In the genomic region with DNA sequence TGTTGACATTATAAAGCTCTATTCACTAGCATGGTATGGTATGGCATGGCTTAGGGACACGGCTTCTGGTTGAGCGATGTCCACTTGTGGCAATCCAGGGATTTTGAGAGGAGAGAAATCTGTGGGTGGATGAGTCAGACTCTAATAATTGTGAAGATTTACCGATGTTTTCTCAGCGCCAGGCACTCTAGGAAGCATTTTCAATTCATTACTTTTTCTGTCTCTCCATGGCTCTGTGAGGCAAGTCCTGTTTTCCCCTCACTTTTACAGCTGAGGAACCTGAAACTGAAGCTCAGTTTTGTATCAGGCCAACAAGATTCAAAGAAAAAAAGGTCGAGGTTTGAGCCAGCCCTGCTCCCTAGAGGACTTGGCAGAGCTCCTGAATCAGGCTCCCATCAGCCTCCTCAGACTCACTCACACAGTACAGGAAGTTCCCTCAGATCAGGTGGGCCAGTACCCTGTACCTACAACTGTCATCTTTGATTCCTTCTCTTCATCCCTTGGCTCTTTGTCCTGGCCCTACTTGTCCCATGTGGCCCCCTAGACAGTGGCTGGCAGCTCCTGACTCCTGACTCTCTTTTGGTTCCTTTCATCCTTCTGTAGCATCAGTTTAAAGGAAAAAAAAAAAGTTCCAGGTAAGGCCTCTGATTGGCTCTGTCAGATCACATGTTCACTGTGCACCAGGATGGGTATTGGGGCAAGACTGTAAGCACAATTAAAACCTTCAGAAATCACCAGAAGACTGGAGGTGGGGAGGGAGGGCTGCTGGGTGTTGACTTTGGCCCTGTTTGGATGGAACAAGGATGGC, we compare ENCODE assay signal across 8 mouse cellular contexts. TPM values are rescaled to one million over a fixed set of nuclear protein-coding genes. Genes with fewer than 3 reads are reported as not detected.
DNase-seq lines count a peak whose midpoint lies in the region; TF ChIP-seq lines count a peak whose summit lies in the region.
"Had no signal": no experiment of that assay in that cellular context is flagged by ENCODE, and none has a peak within 500 bp of the region (broad histone marks: within the 10 kb centered on the region; RNA-seq: fewer than 3 reads in every experiment).

No protein-coding gene starts in this region.

- no peak overlapping the region for H3K4me3 ChIP-seq in layer of hippocampus, adult 2 months
- peak overlapping the region; percentile 17 for H3K4me3 ChIP-seq in ES-Bruce4 (ENCODE audit: low read depth, low read length)
- no peak overlapping the region for H3K4me3 ChIP-seq in myocyte

- H3K4me2 ChIP-seq in myocyte (ENCODE audit: low read depth), result peak overlapping the region; percentile 70

- H3K9me3 ChIP-seq in ES-Bruce4 (replicated peaks; ENCODE audit: control insufficient read depth, insufficient read depth, low read length, poor library complexity, severe bottlenecking), result no peaks in the 10 kb centered on the region

- no peak for TF ChIP-seq CTCF in layer of hippocampus, adult 2 months (conservative IDR thresholded peaks at IDR 0.05)
- TF ChIP-seq CTCF in ES-Bruce4 (IDR thresholded peaks at IDR 0.05; ENCODE audit: low read depth, low read length), result no peak

- H3ac ChIP-seq in myocyte (ENCODE audit: control insufficient read depth, insufficient read length), result no peak overlapping the region

- peaks cover 6% of the 10 kb centered on the region for H3K79me2 ChIP-seq in myocyte (ENCODE audit: control insufficient read depth, insufficient read depth)

- H3K9ac ChIP-seq in ES-Bruce4 (ENCODE audit: low read depth, poor library complexity, severe bottlenecking), result no peak overlapping the region

- no peak for DNase-seq in layer of hippocampus, adult 2 months (ENCODE audit: low spot score in 2 of 2)
- no peak for DNase-seq in layer of hippocampus, adult 8-10 months (ENCODE audit: low spot score in 2 of 2)
- peak; percentile 66 for DNase-seq in NIH3T3 (ENCODE audit: low read depth)
- DNase-seq in spleen, adult 18-20 months, result no peak
- no peak for DNase-seq in thymus, postnatal 4 days

- H3K27ac ChIP-seq in layer of hippocampus, adult 2 months, result peak overlapping the region; percentile 18; the same call in 1 of the 2 replicates
- no peak overlapping the region for H3K27ac ChIP-seq in ES-Bruce4 (ENCODE audit: insufficient read depth, low read length)
- H3K27ac ChIP-seq: macrophage had no signal

- TF ChIP-seq EP300 in ES-Bruce4 (IDR thresholded peaks at IDR 0.05; ENCODE audit: insufficient read depth, low read depth, low read length), result no peak

- H3K4me1 ChIP-seq in ES-Bruce4 (ENCODE audit: control insufficient read depth, insufficient read depth, low read length), result peaks cover 9% of the 10 kb centered on the region

- TF ChIP-seq POLR2A in ES-Bruce4 (IDR thresholded peaks at IDR 0.05; ENCODE audit: insufficient read depth, low read length) (no peak), myocyte (IDR thresholded peaks at IDR 0.05; ENCODE audit: insufficient read length, low read depth) (no peak)

- H3K36me3 ChIP-seq in ES-Bruce4 (ENCODE audit: control insufficient read depth, insufficient read depth, low read length, poor library complexity, severe bottlenecking) (no peaks in the 10 kb centered on the region), myocyte (ENCODE audit: control insufficient read depth, insufficient read depth) (no peaks in the 10 kb centered on the region)

- no peaks in the 10 kb centered on the region for H3K27me3 ChIP-seq in ES-Bruce4 (ENCODE audit: control insufficient read depth, insufficient read depth, low read length, poor library complexity, severe bottlenecking)
- H3K27me3 ChIP-seq in myocyte (ENCODE audit: control insufficient read depth, insufficient read depth, insufficient read length), result no peaks in the 10 kb centered on the region

TF ChIP-seq in myocyte, 11 proteins besides CTCF, POLR2A, EP300 and RAD21:
- TF ChIP-seq TCF12 (IDR thresholded peaks at IDR 0.05; ENCODE audit: insufficient read depth, poor library complexity, severe bottlenecking) (no peak), E2F4 (IDR thresholded peaks at IDR 0.05; ENCODE audit: insufficient read depth) (no peak), MYOG (IDR thresholded peaks at IDR 0.05; ENCODE audit: control insufficient read depth in 1 of 3, insufficient read depth in 1 of 3, insufficient read length in 2 of 3, low read depth in 2 of 3) (no peak), USF1 (IDR thresholded peaks at IDR 0.05; ENCODE audit: low read depth) (no peak), SRF (IDR thresholded peaks at IDR 0.05; ENCODE audit: control insufficient read depth, insufficient read length, low read depth) (no peak), CEBPB (IDR thresholded peaks at IDR 0.05; ENCODE audit: insufficient read depth, poor library complexity, severe bottlenecking) (no peak), POLR2AphosphoS2 (IDR thresholded peaks at IDR 0.05; ENCODE audit: insufficient read length, low read depth) (no peak), REST (IDR thresholded peaks at IDR 0.05; ENCODE audit: insufficient read depth, insufficient read length) (no peak)

RNA-seq across cellular contexts. Expression of a gene that starts 19.3 kb away (rescaled TPM):
- 10 to 100 TPM; 70.3 to 82.5 TPM for total RNA-seq in layer of hippocampus, adult 2 months (2021)
- total RNA-seq in layer of hippocampus, adult 8-10 months (2022), result 10 to 100 TPM; 74.0 to 91.8 (median 80.6) TPM
- polyA plus RNA-seq in ES-Bruce4 (2011; ENCODE audit: insufficient read depth, insufficient read length, low read depth, missing spikeins) (31.9 and 44.2 TPM in 2 replicates), myocyte (2012; fragmentation: generic; extraction: Trizol) (4.6 TPM)
